In the genomic region with DNA sequence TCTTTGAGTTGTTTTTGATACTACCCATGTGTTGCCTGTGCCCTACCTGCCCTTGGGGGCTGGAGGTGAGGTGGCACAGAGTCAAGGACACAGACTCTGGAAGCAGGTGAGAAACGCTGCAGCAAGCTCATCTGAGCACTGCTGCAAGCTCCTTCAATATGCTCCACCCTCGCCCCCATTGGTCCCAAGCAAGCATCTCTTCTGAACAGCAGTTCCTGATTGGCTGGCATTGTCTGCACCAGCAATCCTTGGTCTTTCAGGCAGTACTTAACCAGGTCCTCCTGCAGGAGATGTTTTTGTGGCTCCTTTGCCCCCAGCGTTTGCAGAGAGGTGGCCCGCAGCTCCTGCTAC, we compare ENCODE assay signal across 8 mouse cellular contexts. TPM values are rescaled to one million over a fixed set of nuclear protein-coding genes. Genes with fewer than 3 reads are reported as not detected.
DNase-seq lines count a peak whose midpoint lies in the region; ATAC-seq lines count a peak whose summit lies in the region.

No protein-coding gene starts in this region.

- intact Hi-C loops in gastrocnemius, postnatal 14 days (cut with DNase I; ENCODE audit: low total_unique reads), result no loop called here

- peak overlapping the region; percentile 43; the same call in 1 of the 2 replicates for H3K4me2 ChIP-seq in forebrain, embryonic 11.5 days (ENCODE audit: low read depth, low read length, severe bottlenecking)
- peak overlapping the region; percentile 55 for H3K4me2 ChIP-seq in midbrain, embryonic 14.5 days (ENCODE audit: low read length)
- H3K4me2 ChIP-seq in heart, embryonic 11.5 days, result no peak overlapping the region

- no peak overlapping the region for H3K9ac ChIP-seq in forebrain, embryonic 11.5 days (ENCODE audit: low read length)
- no peak overlapping the region for H3K9ac ChIP-seq in midbrain, embryonic 14.5 days (replicated peaks; ENCODE audit: low read length)
- H3K9ac ChIP-seq in heart, embryonic 11.5 days (ENCODE audit: low read depth, low read length), result no peak overlapping the region

- WGBS in forebrain, embryonic 11.5 days, result 38% methylated on average over 4 of the region's 4 CpGs
- 40% methylated on average over 4 of the region's 4 CpGs for WGBS in midbrain, embryonic 14.5 days
- 44% methylated on average over 4 of the region's 4 CpGs for WGBS in heart, embryonic 11.5 days (ENCODE audit: insufficient replicate concordance)

- H3K27me3 ChIP-seq in forebrain, embryonic 11.5 days (ENCODE audit: control insufficient read depth, insufficient read depth, low read length), result no peaks in the 10 kb centered on the region
- no peaks in the 10 kb centered on the region for H3K27me3 ChIP-seq in midbrain, embryonic 14.5 days (ENCODE audit: control insufficient read depth, insufficient read depth, low read length)
- H3K27me3 ChIP-seq in heart, embryonic 11.5 days (ENCODE audit: control insufficient read depth, insufficient read depth, low read length), result no peaks in the 10 kb centered on the region

- DNase-seq in brain, adult 2 months (ENCODE audit: low read depth, low spot score), result peak; percentile 88
- DNase-seq in forebrain, embryonic 11.5 days (ENCODE audit: low spot score), result peak; percentile 56
- peak; percentile 29 to 71 for DNase-seq in layer of hippocampus, adult 18-20 months (ENCODE audit: low spot score in 2 of 2)
- DNase-seq in midbrain, embryonic 14.5 days, result peak; percentile 49
- no peak for DNase-seq in kidney, postnatal 4 days
- no peak for DNase-seq in gastrocnemius, postnatal 14 days

- no peaks in the 10 kb centered on the region for H3K9me3 ChIP-seq in forebrain, embryonic 11.5 days (ENCODE audit: control insufficient read depth, low read length)
- no peaks in the 10 kb centered on the region for H3K9me3 ChIP-seq in midbrain, embryonic 14.5 days (ENCODE audit: control insufficient read depth, low read length)
- no peaks in the 10 kb centered on the region for H3K9me3 ChIP-seq in heart, embryonic 11.5 days (replicated peaks; ENCODE audit: control insufficient read depth, low read length)

- no peaks in the 10 kb centered on the region for H3K36me3 ChIP-seq in forebrain, embryonic 11.5 days (ENCODE audit: control insufficient read depth, insufficient read depth, low read length)
- H3K36me3 ChIP-seq in midbrain, embryonic 14.5 days (ENCODE audit: control insufficient read depth, insufficient read depth, low read length), result no peaks in the 10 kb centered on the region
- no peaks in the 10 kb centered on the region for H3K36me3 ChIP-seq in heart, embryonic 11.5 days (ENCODE audit: control insufficient read depth, insufficient read depth, low read length)

- H3K27ac ChIP-seq in forebrain, embryonic 11.5 days (ENCODE audit: low read depth, low read length), result no peak overlapping the region
- peak overlapping the region; percentile 46; the same call in 1 of the 2 replicates for H3K27ac ChIP-seq in midbrain, embryonic 14.5 days (replicated peaks; ENCODE audit: low read depth, low read length)
- no peak overlapping the region for H3K27ac ChIP-seq in heart, embryonic 11.5 days (ENCODE audit: low read depth, low read length)

- ATAC-seq in forebrain, embryonic 11.5 days (replicated peaks; ENCODE audit: low FRiP score), result peak; percentile 25; the same call in 1 of the 2 replicates
- ATAC-seq in midbrain, embryonic 14.5 days (ENCODE audit: low FRiP score, low TSS enrichment), result peak; percentile 66
- no peak for ATAC-seq in megakaryocyte progenitor cell, adult 5-6 weeks (replicated peaks; ENCODE audit: poor library complexity)
- no peak for ATAC-seq in heart, embryonic 11.5 days (replicated peaks; ENCODE audit: insufficient number of reproducible peaks, low FRiP score, low TSS enrichment)

- no peak overlapping the region for H3K4me3 ChIP-seq in forebrain, embryonic 11.5 days (ENCODE audit: low read depth, low read length)
- peak overlapping the region; percentile 13; the same call in 1 of the 2 replicates for H3K4me3 ChIP-seq in midbrain, embryonic 14.5 days (replicated peaks; ENCODE audit: low read depth, low read length)
- no peak overlapping the region for H3K4me3 ChIP-seq in heart, embryonic 11.5 days (ENCODE audit: low read depth, low read length)

- peaks cover 4% of the 10 kb centered on the region; the same call in 1 of the 2 replicates for H3K4me1 ChIP-seq in forebrain, embryonic 11.5 days (replicated peaks; ENCODE audit: control insufficient read depth, insufficient read depth, low read length)
- peaks cover 13% of the 10 kb centered on the region; the same call in 1 of the 2 replicates for H3K4me1 ChIP-seq in midbrain, embryonic 14.5 days (ENCODE audit: control insufficient read depth, insufficient read depth, low read length)
- 0 out of 2 replicates have a peak, but pooled peaks cover 3% of the 10 kb centered on the region for H3K4me1 ChIP-seq in heart, embryonic 11.5 days (ENCODE audit: control insufficient read depth, insufficient read depth, low read length)

RNA-seq across cellular contexts. Expression of a gene that starts 34.6 kb away (rescaled TPM):
- 8.3 and 10.7 TPM in 2 replicates for polyA plus RNA-seq in forebrain, embryonic 11.5 days (2014; fragmentation: Nextera tagmentation; extraction: Ambion mirVana)
- total RNA-seq in layer of hippocampus, adult 18-20 months (2021), result 100 to 1,000 TPM; 118 to 119 TPM
- 5.0 and 8.3 TPM in 2 replicates for polyA plus RNA-seq in midbrain, embryonic 14.5 days (2014; fragmentation: Nextera tagmentation; extraction: Ambion mirVana)
- total RNA-seq in megakaryocyte progenitor cell, adult 5-6 weeks (2015), result not detected in 2 replicates
- total RNA-seq in megakaryocyte progenitor cell, adult 5-6 weeks (2017), result not detected in 2 replicates
- 0.21 and 0.31 TPM in 2 replicates for polyA plus RNA-seq in heart, embryonic 11.5 days (2014; fragmentation: Nextera tagmentation; extraction: Ambion mirVana)
- total RNA-seq in gastrocnemius, postnatal 14 days (2021), result 1 to 10 TPM; 1.4 to 2.2 TPM

RNA-seq across cellular contexts. Expression of a gene that starts 41.2 kb away (rescaled TPM):
- polyA plus RNA-seq in forebrain, embryonic 11.5 days (2014; fragmentation: Nextera tagmentation; extraction: Ambion mirVana), result 415 and 452 TPM in 2 replicates
- total RNA-seq in layer of hippocampus, adult 18-20 months (2021), result 1 to 10 TPM; 2.1 to 2.2 TPM
- 48.1 and 69.3 TPM in 2 replicates for polyA plus RNA-seq in midbrain, embryonic 14.5 days (2014; fragmentation: Nextera tagmentation; extraction: Ambion mirVana)
- 499 and 603 TPM in 2 replicates for total RNA-seq in megakaryocyte progenitor cell, adult 5-6 weeks (2015)
- 233 and 253 TPM in 2 replicates for total RNA-seq in megakaryocyte progenitor cell, adult 5-6 weeks (2017)
- 295 and 306 TPM in 2 replicates for polyA plus RNA-seq in heart, embryonic 11.5 days (2014; fragmentation: Nextera tagmentation; extraction: Ambion mirVana)
- total RNA-seq in gastrocnemius, postnatal 14 days (2021), result 1 to 10 TPM; 6.8 to 7.1 TPM

RNA-seq across cellular contexts. Expression of a gene that starts 47.6 kb away (rescaled TPM):
- polyA plus RNA-seq in forebrain, embryonic 11.5 days (2014; fragmentation: Nextera tagmentation; extraction: Ambion mirVana), result 26.0 and 26.6 TPM in 2 replicates
- 10 to 100 TPM; 17.5 to 18.2 TPM for total RNA-seq in layer of hippocampus, adult 18-20 months (2021)
- 26.3 and 32.2 TPM in 2 replicates for polyA plus RNA-seq in midbrain, embryonic 14.5 days (2014; fragmentation: Nextera tagmentation; extraction: Ambion mirVana)
- 13.9 and 15.9 TPM in 2 replicates for total RNA-seq in megakaryocyte progenitor cell, adult 5-6 weeks (2015)
- total RNA-seq in megakaryocyte progenitor cell, adult 5-6 weeks (2017), result 24.6 and 25.0 TPM in 2 replicates
- polyA plus RNA-seq in heart, embryonic 11.5 days (2014; fragmentation: Nextera tagmentation; extraction: Ambion mirVana), result 21.9 and 22.8 TPM in 2 replicates
- 1 to 10 TPM; 8.6 to 9.5 TPM for total RNA-seq in gastrocnemius, postnatal 14 days (2021)

Comparison
In these comparisons a context has a peak if more than half of its experiments do, and no peak if none do; other contexts are left out.
1. DNase-seq: peak in brain, adult 2 months (single experiment), forebrain, embryonic 11.5 days (single experiment), layer of hippocampus, adult 18-20 months (2 of 2) and midbrain, embryonic 14.5 days (single experiment); none in kidney, postnatal 4 days (0 of 2) and gastrocnemius, postnatal 14 days (single experiment).
2. ATAC-seq: peak in forebrain, embryonic 11.5 days (single experiment) and midbrain, embryonic 14.5 days (single experiment); none in megakaryocyte progenitor cell, adult 5-6 weeks (single experiment) and heart, embryonic 11.5 days (single experiment).
3. RNA of a gene that starts 34.6 kb away (total RNA-seq): 118 to 119 TPM in layer of hippocampus, adult 18-20 months; 1.4 to 2.2 TPM in gastrocnemius, postnatal 14 days and not detected in megakaryocyte progenitor cell, adult 5-6 weeks; every median in the first group is over 10 times any median in the second.
4. RNA of a gene that starts 41.2 kb away (total RNA-seq): 233 to 603 TPM in megakaryocyte progenitor cell, adult 5-6 weeks; 6.8 to 7.1 TPM in gastrocnemius, postnatal 14 days and 2.1 to 2.2 TPM in layer of hippocampus, adult 18-20 months; every median in the first group is over 10 times any median in the second.